Mouse (Mus musculus) left cerebral cortex, adult 11 months (tissue): ENCODE results near the gene Il4i1.

ENCODE experiments used
- DNase-seq: peaks from one replicate; pipeline ENCODE4 v3.0.0; 2022; ENCODE audit warnings: low spot score

Il4i1 gene

DNA sequence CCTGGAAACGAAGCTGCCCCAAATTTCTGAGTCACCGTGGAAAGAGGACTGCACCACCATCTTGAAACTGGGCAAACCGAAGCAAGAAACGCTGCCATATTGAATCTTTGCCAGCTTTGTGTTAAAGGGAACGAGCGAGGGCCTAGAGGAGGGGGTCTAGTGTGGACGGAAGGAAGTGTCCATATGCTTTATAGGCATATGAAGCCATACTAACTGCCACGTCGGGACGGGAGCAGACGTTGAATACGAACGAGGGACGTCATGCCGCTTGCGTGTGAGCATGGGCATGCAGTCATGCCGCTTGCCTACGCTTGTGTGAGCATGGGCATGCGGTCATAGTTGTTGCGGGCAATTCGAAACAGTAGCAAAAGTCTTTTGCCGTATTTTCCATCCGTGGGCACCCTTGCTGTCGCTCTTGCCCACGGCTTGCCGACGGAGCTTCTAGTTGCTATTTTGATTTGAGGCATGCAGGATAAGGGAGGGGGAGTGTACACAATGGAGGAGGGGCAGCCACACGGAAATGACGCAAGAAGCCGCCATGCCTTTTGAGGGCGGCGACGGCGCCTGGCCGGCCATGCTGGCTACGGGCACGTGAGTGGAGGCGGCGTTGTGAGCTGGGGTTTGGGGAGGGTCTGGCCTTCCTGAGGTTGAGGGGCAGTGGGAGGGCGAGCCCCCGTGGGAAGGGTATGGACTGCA is 33.4 kb downstream of the Il4i1 start:
- peak; percentile 90 for DNase-seq

- no peak for DNase-seq
Observed at GRCm38 (mm10) chr7:44850146-44850545, 34.0 kb downstream of the Il4i1 start.

- DNase-seq = no peak
Observed at GRCm38 (mm10) chr7:44850789-44851624, 34.8 kb downstream of the Il4i1 start.

DNA sequence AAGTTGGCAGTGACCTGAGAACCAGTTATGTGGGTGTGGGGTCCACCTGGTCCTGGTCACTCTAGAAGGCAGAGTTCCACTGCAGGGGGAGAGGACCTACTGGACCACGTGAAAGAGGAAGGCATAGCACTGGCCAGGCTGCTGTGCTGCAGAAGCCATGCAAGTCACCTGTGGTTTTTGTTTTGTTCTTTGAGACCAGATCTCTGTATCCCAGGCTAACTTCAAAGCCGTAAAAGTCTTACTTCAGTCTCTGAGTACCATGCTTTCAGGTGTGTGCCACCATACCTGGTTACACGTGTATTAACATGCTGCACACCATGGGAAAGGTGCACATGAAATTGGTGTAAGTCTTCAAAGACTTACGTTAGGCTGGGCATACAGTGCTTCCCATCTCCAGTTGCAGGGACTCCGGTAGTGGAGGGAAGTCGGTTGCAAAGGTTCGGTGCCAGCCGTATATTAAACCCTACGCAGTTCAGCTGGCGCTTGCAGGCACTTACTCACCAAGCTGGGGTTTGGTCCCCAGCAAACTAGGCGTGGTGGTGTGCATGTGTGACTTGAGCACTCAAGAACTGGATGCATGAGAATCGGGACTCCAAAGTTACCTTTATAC is 35.5 kb downstream of the Il4i1 start:
- DNase-seq = no peak

- DNase-seq = no peak
Observed at GRCm38 (mm10) chr7:44852259-44853027, 36.3 kb downstream of the Il4i1 start.

GRCm38 (mm10) chr7:44853065-44853464 is 36.9 kb downstream of the Il4i1 start:
- DNase-seq = no peak

- no peak for DNase-seq
Observed at GRCm38 (mm10) chr7:44853596-44854355, 37.6 kb downstream of the Il4i1 start.

GRCm38 (mm10) chr7:44854356-44855031 is 38.3 kb downstream of the Il4i1 start:
- no peak for DNase-seq

DNA sequence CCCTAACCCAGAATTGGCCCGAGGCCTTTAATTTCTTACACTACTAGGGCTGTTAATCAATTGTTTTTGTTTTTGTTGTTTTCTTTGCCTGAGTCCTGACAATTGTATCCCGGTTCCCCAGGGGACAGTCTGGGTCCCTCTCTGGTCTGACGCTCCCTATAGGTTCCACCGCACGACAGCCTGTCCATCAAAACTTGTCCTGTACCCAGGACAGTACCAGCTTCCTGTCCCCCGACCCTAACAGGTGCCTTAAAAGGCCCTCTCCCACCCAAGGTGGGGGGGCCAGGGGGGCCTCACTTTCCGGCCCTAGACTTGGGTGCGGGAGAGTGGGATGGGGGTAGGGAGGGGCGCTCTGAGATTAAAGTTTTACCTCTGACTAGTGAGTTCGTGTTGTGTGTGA is 38.8 kb downstream of the Il4i1 start:
- DNase-seq = no peak

DNA sequence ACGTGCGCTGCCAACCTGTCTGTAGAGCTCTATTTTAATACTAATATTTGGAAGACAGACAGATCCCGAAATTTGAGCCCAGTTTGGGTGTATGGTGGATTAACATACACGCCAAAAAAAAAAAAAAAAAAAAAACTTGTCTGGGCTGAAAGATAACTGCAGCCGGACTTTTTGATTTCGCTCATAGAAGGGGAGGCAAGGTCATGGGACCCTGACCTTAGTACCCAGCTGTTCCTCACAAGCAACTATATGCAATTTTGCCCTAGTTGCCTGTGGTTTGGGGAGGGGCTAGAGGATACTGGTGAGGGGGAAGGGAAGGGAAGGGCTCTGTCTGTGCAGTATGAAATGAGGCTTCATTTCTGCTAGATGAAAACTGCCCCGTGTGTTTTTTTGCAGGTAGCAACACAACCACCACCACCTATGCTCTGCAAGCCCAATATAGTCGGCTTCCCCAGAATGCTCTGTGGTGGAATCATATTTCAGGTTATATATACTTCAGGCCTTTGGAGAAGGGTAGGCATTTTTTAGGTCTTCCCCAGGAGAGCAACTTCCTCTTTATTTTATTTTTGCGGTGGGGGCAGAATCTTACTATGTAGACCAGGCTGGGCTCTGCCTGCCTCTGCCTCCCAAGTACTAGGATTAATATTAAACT is 40.2 kb downstream of the Il4i1 start:
- DNase-seq = no peak

GRCm38 (mm10) chr7:44857042-44857552 is 40.9 kb downstream of the Il4i1 start, which contains the start of gene Pnkp:
TSS of gene Pnkp (plus strand) at chr7:44857139.
- peak; percentile 91 for DNase-seq

GRCm38 (mm10) chr7:44857905-44858304 is 41.7 kb downstream of the Il4i1 start:
- no peak for DNase-seq

DNA sequence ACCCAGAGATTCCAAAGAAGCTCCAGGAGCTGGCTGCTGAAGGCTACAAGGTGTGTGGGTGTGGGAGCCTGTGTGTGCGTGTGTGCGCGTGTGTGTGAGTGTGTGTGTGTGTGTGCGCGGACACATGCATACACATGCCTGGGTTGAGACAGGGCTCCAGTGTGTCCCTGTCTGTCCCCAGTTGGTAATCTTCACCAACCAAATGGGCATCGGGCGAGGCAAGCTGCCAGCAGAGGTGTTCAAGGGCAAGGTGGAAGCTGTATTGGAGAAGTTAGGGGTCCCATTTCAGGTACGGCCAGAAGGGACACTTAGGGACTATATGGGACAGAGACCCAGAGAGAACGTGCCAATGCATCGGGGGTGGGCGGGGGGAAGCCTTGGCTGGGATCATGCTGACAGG is 43.7 kb downstream of the Il4i1 start:
- no peak for DNase-seq

- DNase-seq = no peak
Observed at GRCm38 (mm10) chr7:44860576-44861428, 44.6 kb downstream of the Il4i1 start.

DNA sequence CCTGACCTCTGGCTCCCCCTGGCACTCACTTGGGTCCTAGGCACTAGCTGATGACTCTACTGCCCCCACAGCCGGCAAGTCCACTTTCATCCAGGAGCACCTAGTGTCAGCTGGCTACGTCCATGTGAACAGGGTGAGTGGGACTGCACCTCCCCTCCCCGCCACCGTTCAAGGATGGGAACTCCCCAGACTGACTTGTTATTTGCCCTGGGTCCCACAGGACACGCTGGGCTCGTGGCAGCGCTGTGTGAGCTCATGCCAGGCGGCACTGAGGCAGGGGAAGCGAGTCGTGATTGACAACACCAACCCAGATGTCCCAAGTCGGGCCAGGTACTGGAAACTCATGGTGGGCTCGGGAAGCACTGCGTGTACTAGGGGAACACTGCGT is 45.2 kb downstream of the Il4i1 start:
- no peak for DNase-seq

DNA sequence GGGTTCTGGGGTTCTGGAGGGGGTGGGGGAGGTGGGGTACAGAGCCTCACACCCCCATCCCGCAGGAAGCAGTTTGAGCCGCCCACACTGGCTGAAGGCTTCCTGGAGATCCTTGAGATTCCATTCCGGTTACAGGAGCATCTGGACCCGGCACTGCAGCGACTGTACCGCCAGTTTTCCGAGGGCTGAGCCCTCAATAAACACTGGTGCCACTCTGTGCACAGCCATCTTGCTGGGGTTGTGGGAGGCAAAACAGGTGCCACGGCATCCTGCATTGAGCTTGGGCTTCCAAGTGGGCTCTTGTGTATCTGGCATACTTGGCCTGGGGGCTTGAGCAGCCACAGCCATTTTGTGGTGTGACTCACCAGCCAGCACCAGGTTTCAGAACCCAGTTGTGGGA is 46.2 kb downstream of the Il4i1 start:
- no peak for DNase-seq

DNA sequence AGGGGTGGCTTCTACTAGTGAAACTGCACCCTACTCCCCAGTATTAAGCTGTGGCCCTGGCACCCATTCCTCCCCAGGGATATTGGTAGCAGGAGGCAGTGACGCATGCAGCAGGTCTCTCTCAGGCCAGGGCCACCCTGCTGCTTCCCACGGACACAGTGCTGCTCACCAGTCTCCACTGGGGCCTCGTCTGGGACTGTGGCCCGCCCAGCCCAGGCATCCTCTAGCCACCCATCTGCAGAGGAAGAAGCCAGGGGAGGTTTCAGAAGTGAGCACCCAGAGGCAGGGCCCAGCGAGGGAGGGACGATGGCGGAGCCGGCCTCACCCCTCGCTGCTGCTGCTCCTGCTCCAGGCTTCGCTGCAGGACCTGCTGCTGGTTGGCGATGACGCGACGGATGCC is 47.0 kb downstream of the Il4i1 start:
- no peak for DNase-seq

DNA sequence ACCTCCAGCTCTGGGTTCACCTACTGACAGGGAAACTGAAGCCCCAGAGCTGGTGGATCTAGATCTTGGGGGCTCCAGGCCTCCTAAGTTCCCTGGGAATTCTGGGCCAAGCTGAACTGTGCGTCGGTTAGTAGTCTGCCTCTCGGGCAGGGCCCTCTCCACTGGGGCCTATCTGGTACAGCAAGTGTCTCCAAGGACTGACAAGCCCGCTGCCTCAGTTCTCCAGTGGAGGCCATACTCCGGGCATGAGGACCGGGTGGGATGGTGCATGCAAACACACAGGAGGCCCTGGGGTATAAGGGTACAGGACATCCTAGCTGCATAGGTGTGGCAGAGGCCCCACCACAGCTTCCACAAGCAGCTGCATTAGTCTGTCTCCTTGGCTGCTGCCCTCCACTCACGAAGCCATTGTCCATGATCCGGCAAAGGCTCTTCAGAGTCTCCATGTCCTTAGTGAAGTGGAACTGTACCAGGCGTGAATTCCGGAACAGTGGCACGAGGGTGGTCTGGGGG is 47.9 kb downstream of the Il4i1 start:
- no peak for DNase-seq
